Mouse (Mus musculus) layer of hippocampus, adult 8-10 months (tissue): ENCODE results near the gene Retreg1. TPM values are rescaled to one million over a fixed set of nuclear protein-coding genes. Genes with fewer than 3 reads are reported as not detected.

Source experiments
- DNase-seq, 2 experiments: peaks; one replicate each; pipeline ENCODE4 v3.0.0; 2022; ENCODE audit warnings: low spot score in 2 of 2
- total RNA-seq, 4 experiments: library from RNA; stranded (reverse); gene quantifications; 2 replicates each; pipeline ENCODE4 v1.2.4; 2022

Gene Retreg1
- 10 to 100 TPM; 33.9 to 36.7 (median 35.5) TPM for total RNA-seq

GRCm38 (mm10) chr15:25843086-25843991 lies at the start of gene Retreg1:
Gene Retreg1, plus strand, starts transcription at chr15:25843180.
- peak in 1 of 2 experiments; percentile 74 for DNase-seq

GRCm38 (mm10) chr15:25794123-25794522 lies 48.9 kb upstream of the Retreg1 start:
- no peak for DNase-seq

- no peak for DNase-seq
Observed at GRCm38 (mm10) chr15:25795496-25795895, 47.5 kb upstream of the Retreg1 start.

- no peak for DNase-seq
Observed at GRCm38 (mm10) chr15:25796353-25796752, 46.6 kb upstream of the Retreg1 start.

- no peak for DNase-seq
Observed at GRCm38 (mm10) chr15:25797179-25797578, 45.8 kb upstream of the Retreg1 start.

GRCm38 (mm10) chr15:25797888-25798287 lies 45.1 kb upstream of the Retreg1 start:
- DNase-seq = no peak

- no peak for DNase-seq
Observed at GRCm38 (mm10) chr15:25801726-25802125, 41.3 kb upstream of the Retreg1 start.

GRCm38 (mm10) chr15:25802194-25802593 lies 40.8 kb upstream of the Retreg1 start:
- DNase-seq = no peak

- DNase-seq = no peak
Observed at GRCm38 (mm10) chr15:25803111-25803510, 39.9 kb upstream of the Retreg1 start.

GRCm38 (mm10) chr15:25805336-25806110 lies 37.5 kb upstream of the Retreg1 start:
- DNase-seq = peak; percentile 51 to 81

GRCm38 (mm10) chr15:25806363-25806762 lies 36.6 kb upstream of the Retreg1 start:
- no peak for DNase-seq

- no peak for DNase-seq
Observed at GRCm38 (mm10) chr15:25806878-25807277, 36.1 kb upstream of the Retreg1 start.

- no peak for DNase-seq
Observed at GRCm38 (mm10) chr15:25808677-25809460, 34.1 kb upstream of the Retreg1 start.

GRCm38 (mm10) chr15:25809669-25810068 lies 33.3 kb upstream of the Retreg1 start:
- no peak for DNase-seq

- DNase-seq = peak in 1 of 2 experiments; percentile 29
Observed at GRCm38 (mm10) chr15:25811834-25812250, 31.1 kb upstream of the Retreg1 start.

GRCm38 (mm10) chr15:25812479-25812878 lies 30.5 kb upstream of the Retreg1 start:
- no peak for DNase-seq

GRCm38 (mm10) chr15:25814535-25814934 lies 28.4 kb upstream of the Retreg1 start:
- no peak for DNase-seq

- no peak for DNase-seq
Observed at GRCm38 (mm10) chr15:25817191-25817590, 25.8 kb upstream of the Retreg1 start.

GRCm38 (mm10) chr15:25821981-25822380 lies 21.0 kb upstream of the Retreg1 start:
- no peak for DNase-seq

- DNase-seq = no peak
Observed at GRCm38 (mm10) chr15:25822656-25823055, 20.3 kb upstream of the Retreg1 start.

GRCm38 (mm10) chr15:25826531-25826961 lies 16.4 kb upstream of the Retreg1 start:
- no peak for DNase-seq
